Mouse (Mus musculus) C2C12 (cell line): Measurements from ENCODE around the gene Cib1.

Source experiments
- CTCF ChIP-seq: IDR thresholded peaks from one replicate; pipeline ENCODE4 v1.5.1; 2011; ENCODE audit not compliant: control insufficient read depth, insufficient read depth, insufficient read length
- MAX ChIP-seq: IDR thresholded peaks from one replicate; pipeline ENCODE4 v1.6.1; 2011; ENCODE audit warnings: mild to moderate bottlenecking, control low read depth
- USF1 ChIP-seq: IDR thresholded peaks from one replicate; pipeline ENCODE4 v1.6.1; 2011; ENCODE audit warnings: low read depth, mild to moderate bottlenecking, control low read depth, moderate library complexity

- TF ChIP-seq CTCF (no peak), USF1 (no peak), MAX (no peak)
Measured at GRCm38 (mm10) chr7:80195576-80196263, 36.9 kb downstream of the Cib1 start.
